Mouse (Mus musculus) stomach, embryonic 16.5 days (tissue): ENCODE measurements around the gene Gnat1. TPM values are rescaled to one million over a fixed set of nuclear protein-coding genes. Genes with fewer than 3 reads are reported as not detected.
A peak's percentile ranks its signal among the peaks of the same experiment; 100 is the strongest.

Experiments used
- ATAC-seq: fragments of 200-750 bp; cut with Nextera tagmentation; 2 replicates; pipeline ENCODE4 v1.8.0; 2017; ENCODE audit warnings: moderate number of reproducible peaks, moderate TSS enrichment; ENCODE audit not compliant: insufficient read depth, low FRiP score
- H3K27ac ChIP-seq: fragments of 300-500 bp; sonication (generic); 2 replicates; pipeline ENCODE4 v1.5.1; 2014; ENCODE audit warnings: low read length
- H3K27me3 ChIP-seq: fragments of 300-500 bp; sonication (generic); 2 replicates; pipeline ENCODE4 v1.6.1; 2014; ENCODE audit warnings: low read length, control low read depth, mixed read lengths; ENCODE audit not compliant: control insufficient read depth, insufficient read depth
- H3K36me3 ChIP-seq: fragments of 300-500 bp; sonication (generic); 2 replicates; pipeline ENCODE4 v1.6.1; 2014; ENCODE audit warnings: low read length; ENCODE audit not compliant: control insufficient read depth, insufficient read depth
- H3K4me1 ChIP-seq: fragments of 300-500 bp; sonication (generic); 2 replicates; pipeline ENCODE4 v1.6.1; 2014; ENCODE audit warnings: low read length, control low read depth, mixed read lengths; ENCODE audit not compliant: control insufficient read depth, insufficient read depth
- H3K4me2 ChIP-seq: fragments of 300-500 bp; sonication (generic); 2 replicates; pipeline ENCODE4 v1.6.1; 2014; ENCODE audit warnings: low read depth, low read length, mixed read lengths
- H3K4me3 ChIP-seq: fragments of 300-500 bp; sonication (generic); replicated peaks from 2 replicates; pipeline ENCODE4 v1.5.1; 2014; ENCODE audit warnings: mild to moderate bottlenecking, low read length
- H3K9ac ChIP-seq: fragments of 300-500 bp; sonication (generic); 2 replicates; pipeline ENCODE4 v1.6.1; 2014; ENCODE audit warnings: low read length
- H3K9me3 ChIP-seq: fragments of 300-500 bp; sonication (generic); replicated peaks from 2 replicates; pipeline ENCODE4 v1.6.1; 2016; ENCODE audit warnings: low read length, control low read depth; ENCODE audit not compliant: control insufficient read depth
- WGBS: fragments of 180-500 bp; shearing (Covaris S2); extraction: QIAGEN DNeasy Blood & Tissue Kit; methylation state at CpG from one replicate; pipeline ENCODE4 v1.1.7; 2014; 5-methylcytosine and 5-hydroxymethylcytosine counted together
- polyA plus RNA-seq: library from polyadenylated mRNA; unstranded; fragments of >200 nt; fragmentation: Nextera tagmentation; extraction: Ambion mirVana; gene quantifications from 2 replicates; pipeline ENCODE4 v1.2.1, GENCODE M21; 2015

Gnat1 gene
- polyA plus RNA-seq, 1 experiment from 2014 or later = 2.0 TPM

DNA sequence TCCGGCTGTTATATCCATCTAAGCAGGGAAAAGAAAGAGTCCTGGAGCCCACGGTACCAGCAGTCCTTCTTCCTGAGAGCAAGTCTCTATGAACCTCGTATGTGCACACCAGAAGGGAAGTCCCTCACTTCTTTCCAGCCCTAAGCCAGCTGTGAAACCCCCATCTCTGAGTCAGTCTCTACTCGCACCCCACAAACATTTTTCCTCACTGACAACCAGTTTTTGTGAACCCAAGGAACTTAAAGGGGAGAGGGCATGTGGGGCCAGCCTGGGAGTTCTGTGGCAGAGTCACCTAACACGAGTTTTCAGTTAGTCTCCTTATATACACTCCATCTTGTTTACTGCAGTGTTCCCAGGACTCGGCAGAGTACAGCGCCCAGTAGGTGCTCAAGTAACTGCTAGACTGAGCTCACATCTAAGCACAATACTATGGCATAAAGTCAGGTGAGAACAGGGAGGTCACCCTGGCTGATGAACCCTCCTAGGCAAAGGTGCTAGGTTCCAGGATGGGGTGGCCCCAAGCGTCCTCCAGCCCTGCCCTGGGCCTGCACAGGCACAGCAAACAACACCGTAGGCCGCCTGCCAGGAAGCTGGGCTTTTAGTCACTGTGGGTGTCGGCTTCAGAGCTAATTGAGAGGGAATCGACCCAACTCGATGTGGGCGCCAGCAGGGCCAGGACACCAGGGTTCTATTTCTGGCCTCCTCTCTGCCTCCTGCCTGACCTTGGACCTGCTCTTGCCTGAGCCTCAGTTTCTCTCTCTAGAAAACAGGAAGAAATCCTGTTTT, 24.0 kb upstream of the Gnat1 start:
- ATAC-seq = no peak
- H3K9ac ChIP-seq = peak overlapping the region; percentile 8
- no peaks in the 10 kb centered on the region for H3K27me3 ChIP-seq
- H3K27ac ChIP-seq = peak overlapping the region; percentile 83
- H3K9me3 ChIP-seq = no peaks in the 10 kb centered on the region
- 49% methylated on average over 14 of the region's 14 CpGs for WGBS
- H3K4me3 ChIP-seq = no peak overlapping the region
- H3K36me3 ChIP-seq = no peaks in the 10 kb centered on the region
- H3K4me2 ChIP-seq = peak overlapping the region; percentile 20; the same call in 1 of the 2 replicates
- H3K4me1 ChIP-seq = peaks cover 91% of the 10 kb centered on the region

DNA sequence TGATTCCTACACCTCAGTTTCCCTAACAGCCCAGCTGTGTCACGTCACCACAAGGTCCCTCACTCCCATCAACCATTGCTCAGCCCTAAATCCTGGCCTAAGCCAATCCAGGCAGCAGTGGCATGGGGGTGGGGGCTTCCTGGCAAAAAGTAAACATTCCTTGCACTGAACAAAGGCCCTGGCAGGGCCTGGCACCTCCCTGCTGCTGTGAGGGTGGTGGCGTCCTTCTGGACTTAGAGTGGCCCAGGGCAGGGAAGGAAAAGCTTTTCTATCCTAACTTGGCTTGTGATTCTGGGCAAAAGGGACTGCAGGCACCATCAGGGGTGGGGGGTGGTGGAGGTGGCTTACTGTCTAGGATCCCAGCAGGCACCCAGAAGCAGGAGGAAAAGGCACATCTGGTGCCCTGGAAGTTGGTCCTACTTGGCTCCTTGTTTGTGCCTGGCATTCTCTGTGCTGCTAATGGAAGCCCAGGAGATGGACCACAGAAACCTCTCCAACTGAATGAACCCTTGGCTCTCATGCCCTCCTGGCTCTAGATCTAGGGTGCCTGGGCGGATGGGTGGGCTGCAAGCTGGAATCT, 23.2 kb upstream of the Gnat1 start:
- Histone ChIP-seq H3K27me3 (no peaks in the 10 kb centered on the region), H3K4me3 (no peak overlapping the region), H3K4me1 (peaks cover 98% of the 10 kb centered on the region), H3K4me2 (no peak overlapping the region; the same call in 1 of the 2 replicates), H3K36me3 (no peaks in the 10 kb centered on the region), H3K9ac (peak overlapping the region; percentile 8), H3K27ac (peak overlapping the region; percentile 83), H3K9me3 (no peaks in the 10 kb centered on the region)
- WGBS = 57% methylated on average over 3 of the region's 3 CpGs
- ATAC-seq = no peak

DNA sequence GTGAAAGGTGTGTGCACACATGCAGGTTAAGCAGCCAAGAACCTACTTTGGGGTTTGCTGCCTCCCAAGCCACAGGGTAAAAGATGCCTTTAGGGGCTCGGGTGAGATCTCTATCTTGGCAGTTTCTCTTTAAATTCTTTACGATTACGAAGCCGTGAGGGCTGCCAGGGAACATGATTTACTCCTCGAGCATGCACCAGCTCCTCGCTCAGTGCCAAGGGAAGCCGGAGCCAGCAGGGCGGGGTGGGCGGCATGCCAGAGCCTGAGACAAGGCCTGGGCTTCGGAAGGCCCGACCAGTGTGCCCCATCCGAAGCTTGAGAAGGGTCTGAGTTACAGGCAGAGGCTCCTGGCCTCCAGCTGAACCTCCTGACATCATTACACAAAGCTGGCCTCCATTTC, 22.1 kb upstream of the Gnat1 start:
- Histone ChIP-seq H3K4me1 (peaks cover 98% of the 10 kb centered on the region), H3K27ac (peak overlapping the region; percentile 85), H3K9ac (peak overlapping the region; percentile 27; the same call in 1 of the 2 replicates), H3K4me2 (no peak overlapping the region), H3K27me3 (no peaks in the 10 kb centered on the region), H3K9me3 (no peaks in the 10 kb centered on the region), H3K4me3 (no peak overlapping the region), H3K36me3 (no peaks in the 10 kb centered on the region)
- peak; percentile 51; the same call in 1 of the 2 replicates for ATAC-seq
- WGBS = 18% methylated on average over 12 of the region's 12 CpGs

DNA sequence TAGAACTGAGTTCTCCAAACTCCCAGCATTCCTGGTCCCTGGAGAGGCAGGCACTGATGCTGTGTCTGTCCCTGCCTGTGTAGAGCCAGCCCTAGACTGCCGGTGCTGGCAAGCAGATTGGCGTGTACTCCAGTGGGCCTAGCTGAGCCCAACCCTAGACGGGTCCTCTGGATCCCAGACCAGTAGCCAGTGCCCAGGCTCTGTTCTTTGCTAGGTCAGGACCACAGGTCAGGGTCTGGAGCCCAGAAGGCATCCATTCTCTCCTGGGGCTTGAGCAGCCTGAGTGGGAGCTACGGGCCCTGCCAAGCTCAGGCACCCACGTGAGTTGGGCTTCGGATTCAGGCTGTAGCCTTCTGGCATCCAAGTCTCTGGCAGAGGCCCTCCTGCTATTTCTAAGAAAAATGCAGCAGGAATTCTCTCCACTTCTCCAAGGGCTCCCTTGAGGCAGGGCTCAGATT, 20.6 kb upstream of the Gnat1 start:
- peak overlapping the region; percentile 22 for H3K9ac ChIP-seq
- H3K4me3 ChIP-seq = no peak overlapping the region
- peak overlapping the region; percentile 85 for H3K27ac ChIP-seq
- H3K27me3 ChIP-seq = no peaks in the 10 kb centered on the region
- H3K4me2 ChIP-seq = no peak overlapping the region
- 27% methylated on average over 6 of the region's 6 CpGs for WGBS
- H3K9me3 ChIP-seq = no peaks in the 10 kb centered on the region
- no peaks in the 10 kb centered on the region for H3K36me3 ChIP-seq
- H3K4me1 ChIP-seq = peaks cover 95% of the 10 kb centered on the region
- ATAC-seq = no peak

DNA sequence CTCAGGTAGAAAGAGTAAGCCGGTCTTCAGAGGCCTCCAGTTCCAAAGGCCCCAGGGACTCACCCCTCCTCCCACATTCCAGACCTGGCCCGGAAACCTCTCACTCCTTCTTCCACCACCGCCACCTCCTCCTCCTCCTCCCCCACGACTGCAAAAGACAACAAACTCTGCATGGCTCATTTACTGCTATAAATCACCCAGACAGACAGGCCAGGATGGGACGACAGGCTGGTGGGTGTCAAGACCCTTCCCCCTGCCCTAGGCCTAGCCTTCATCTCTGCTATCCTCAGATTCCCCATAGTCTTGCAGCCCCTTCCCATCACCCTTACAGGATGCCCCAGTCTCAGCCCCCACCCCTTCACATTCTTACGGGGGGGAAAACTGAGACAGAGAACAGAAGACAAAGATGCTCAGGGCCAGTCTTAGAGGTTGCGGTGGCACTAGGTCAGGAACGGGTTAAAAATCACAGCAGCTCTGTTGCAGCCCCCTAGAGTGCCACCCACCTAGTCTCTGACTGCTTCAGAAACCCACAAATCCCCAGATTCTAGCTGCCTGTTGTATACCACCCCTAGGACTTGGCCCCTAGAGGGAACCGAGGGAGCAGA, 20.0 kb upstream of the Gnat1 start:
- Histone ChIP-seq H3K9ac (peak overlapping the region; percentile 22), H3K4me2 (peak overlapping the region; percentile 34), H3K9me3 (no peaks in the 10 kb centered on the region), H3K4me1 (peaks cover 94% of the 10 kb centered on the region), H3K27ac (peak overlapping the region; percentile 85), H3K4me3 (no peak overlapping the region), H3K36me3 (no peaks in the 10 kb centered on the region), H3K27me3 (no peaks in the 10 kb centered on the region)
- ATAC-seq = no peak
- 18% methylated on average over 9 of the region's 9 CpGs for WGBS

DNA sequence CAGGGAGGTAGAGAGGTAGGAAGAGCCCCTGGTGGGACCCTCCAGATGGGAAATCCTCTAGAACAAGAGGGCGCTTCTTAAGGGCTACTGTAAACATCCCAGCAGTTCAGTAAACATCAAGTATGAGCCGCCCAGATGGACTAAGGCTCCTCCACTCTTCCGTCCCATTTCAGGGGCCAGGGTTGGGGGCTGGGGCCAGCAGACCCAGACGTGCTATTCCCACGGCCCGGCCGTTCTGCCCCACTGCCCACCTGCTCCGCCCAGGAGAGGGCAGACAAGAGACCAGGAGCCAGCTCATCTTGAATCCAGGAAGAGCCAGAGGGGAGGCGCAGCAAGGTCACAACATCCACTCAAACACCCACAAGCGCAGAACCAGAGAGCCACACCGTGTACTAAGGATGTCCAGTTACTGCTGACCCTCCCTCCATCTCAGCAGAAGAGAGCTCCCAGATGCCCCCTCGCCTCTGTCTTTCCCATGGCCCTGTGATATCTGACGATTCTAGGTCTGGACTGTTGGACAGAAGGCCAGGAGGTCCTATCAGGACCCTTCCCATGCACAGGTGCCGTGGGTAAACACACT, 19.2 kb upstream of the Gnat1 start:
- Histone ChIP-seq H3K9me3 (no peaks in the 10 kb centered on the region), H3K9ac (peak overlapping the region; percentile 22), H3K27me3 (no peaks in the 10 kb centered on the region), H3K4me2 (peak overlapping the region; percentile 34), H3K4me3 (0 out of 2 replicates have a peak overlapping the region, but pooled peaks have one; percentile 5), H3K27ac (peak overlapping the region; percentile 85), H3K4me1 (peaks cover 88% of the 10 kb centered on the region), H3K36me3 (no peaks in the 10 kb centered on the region)
- WGBS = 13% methylated on average over 14 of the region's 14 CpGs
- ATAC-seq = peak; percentile 27; the same call in 1 of the 2 replicates

DNA sequence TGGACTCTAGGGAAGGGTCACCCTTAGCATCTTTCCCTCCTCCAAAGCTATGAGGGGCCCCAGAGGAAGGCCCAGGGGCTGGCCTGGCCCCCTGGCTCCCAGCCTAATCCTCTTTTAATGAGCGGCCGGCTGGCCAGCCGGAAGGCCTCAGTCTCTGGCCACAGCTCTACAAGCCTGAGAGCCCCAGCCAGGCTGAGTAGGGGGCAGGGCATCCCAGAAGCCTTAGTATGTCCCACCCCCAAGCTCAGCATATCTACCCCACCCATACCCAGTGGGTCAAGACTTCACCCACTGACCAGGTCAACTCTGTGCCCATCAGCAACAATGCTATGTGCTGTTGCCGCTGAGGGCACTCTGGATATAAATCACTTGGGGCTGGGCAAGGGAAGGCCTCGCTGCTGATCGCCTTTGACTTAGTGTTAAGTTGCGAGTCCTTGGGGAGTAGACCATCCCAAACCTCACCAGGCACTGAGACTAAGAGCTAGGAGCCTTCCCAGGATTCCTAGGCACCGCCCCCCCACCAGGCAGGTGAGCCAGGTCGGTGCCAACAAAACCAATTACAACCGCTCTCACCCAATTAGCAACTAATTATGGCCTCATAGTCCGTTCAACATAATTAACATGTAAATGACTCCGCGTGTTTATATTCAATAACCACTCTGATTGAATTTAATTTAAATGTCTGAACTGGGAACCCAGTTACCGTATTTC, 18.5 kb upstream of the Gnat1 start:
- Histone ChIP-seq H3K9me3 (no peaks in the 10 kb centered on the region), H3K27ac (peak overlapping the region; percentile 85), H3K4me2 (peak overlapping the region; percentile 34), H3K27me3 (no peaks in the 10 kb centered on the region), H3K36me3 (no peaks in the 10 kb centered on the region), H3K9ac (peak overlapping the region; percentile 49; the same call in 1 of the 2 replicates), H3K4me3 (no peak overlapping the region), H3K4me1 (peaks cover 88% of the 10 kb centered on the region)
- ATAC-seq = 0 out of 2 replicates have a peak, but pooled peaks have one; percentile 8
- 25% methylated on average over 14 of the region's 14 CpGs for WGBS

DNA sequence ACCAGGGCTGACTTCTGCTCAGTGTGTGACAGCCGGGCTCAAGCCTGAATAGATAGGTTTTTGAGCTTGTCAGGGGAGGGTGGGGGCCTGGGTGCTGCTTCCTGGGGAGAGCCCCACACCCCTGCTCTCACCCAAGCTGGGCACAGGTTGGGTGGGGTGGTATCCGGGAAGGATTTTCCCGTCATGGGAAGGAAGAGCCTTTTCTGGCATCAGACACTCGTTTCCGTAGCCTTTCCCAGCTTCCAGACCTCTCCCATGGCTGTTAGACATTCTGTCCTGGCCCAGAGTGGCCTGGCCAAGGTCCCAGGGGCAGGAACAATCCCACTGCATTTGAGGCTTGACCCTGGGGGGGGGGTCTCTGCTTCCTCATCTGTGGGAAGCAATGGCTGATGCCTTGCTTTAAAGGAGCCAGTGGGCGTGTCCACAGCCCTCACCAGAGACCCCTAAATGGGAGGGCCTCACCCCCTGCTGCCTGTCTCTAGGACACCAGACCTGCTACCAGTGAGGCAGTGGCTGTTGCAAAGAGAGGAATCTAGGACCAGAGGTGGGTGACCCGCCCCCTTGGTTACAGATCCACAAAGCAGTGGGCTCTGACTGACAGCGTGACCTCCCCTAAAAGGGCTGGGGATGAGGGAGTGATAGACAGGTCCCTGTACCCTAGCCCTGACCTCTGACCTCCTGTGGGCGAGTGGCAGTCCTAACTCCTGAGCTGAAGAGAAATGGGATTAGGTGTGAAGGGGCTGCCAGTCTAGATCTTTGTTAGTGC, 17.5 kb upstream of the Gnat1 start:
- Histone ChIP-seq H3K27ac (peak overlapping the region; percentile 85), H3K9ac (peak overlapping the region; percentile 47), H3K4me2 (peak overlapping the region; percentile 5; the same call in 1 of the 2 replicates), H3K4me1 (peaks cover 81% of the 10 kb centered on the region), H3K4me3 (no peak overlapping the region), H3K36me3 (peaks cover 2% of the 10 kb centered on the region; the same call in 1 of the 2 replicates), H3K27me3 (no peaks in the 10 kb centered on the region), H3K9me3 (no peaks in the 10 kb centered on the region)
- WGBS = 50% methylated on average over 9 of the region's 9 CpGs
- no peak for ATAC-seq
